Mouse (Mus musculus) ES-Bruce4 (cell line): ENCODE measurements around the gene Ss18l2.

Source experiments
- CTCF ChIP-seq: IDR thresholded peaks from one replicate; pipeline ENCODE4 v1.8.1; 2011; ENCODE audit warnings: low read depth, low read length
- EP300 ChIP-seq: IDR thresholded peaks from 2 replicates; pipeline ENCODE4 v1.6.1; 2011; ENCODE audit warnings: low read depth, low read length; ENCODE audit not compliant: insufficient read depth

GRCm38 (mm10) chr9:121690200-121690651 is 19.9 kb upstream of the Ss18l2 start:
- TF ChIP-seq CTCF (no peak), EP300 (no peak)
